ENCODE assay signal across 13 mouse cellular contexts in the genomic region with DNA sequence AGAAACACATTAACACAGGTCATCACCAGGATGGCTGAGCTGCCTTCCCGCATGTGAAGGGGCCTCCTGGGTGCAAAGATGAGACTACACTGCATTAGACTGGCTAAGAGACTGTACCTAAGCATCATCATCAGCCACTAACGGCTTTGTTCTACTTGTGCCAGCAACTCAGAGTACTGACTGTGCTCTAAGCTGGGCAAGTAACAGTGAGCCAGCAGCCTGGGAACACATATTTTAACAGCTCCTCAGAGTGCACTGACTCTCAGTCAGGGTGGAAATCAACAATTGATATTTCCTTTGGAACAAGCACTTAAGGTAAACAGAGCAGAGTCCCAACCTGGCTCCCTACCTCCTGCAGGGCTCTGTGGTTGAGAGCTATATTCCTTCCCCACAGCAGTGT. TPM values are rescaled to one million over a fixed set of nuclear protein-coding genes. Genes with fewer than 3 reads are reported as not detected.
DNase-seq lines count a peak whose midpoint lies in the region; ATAC-seq and TF ChIP-seq lines count a peak whose summit lies in the region.
"Had no signal": no experiment of that assay in that cellular context is flagged by ENCODE, and none has a peak within 500 bp of the region (broad histone marks: within the 10 kb centered on the region; RNA-seq: fewer than 3 reads in every experiment).

No protein-coding gene starts in this region.

- no peak for TF ChIP-seq EP300 in stomach, postnatal 0 days (optimal IDR thresholded peaks at IDR 0.05)

- whole genome bisulfite sequencing in neural tube, embryonic 13.5 days = 50% methylated on average over 2 of the region's 2 CpGs
- WGBS in intestine, embryonic 15.5 days = 33% methylated on average over 2 of the region's 2 CpGs
- 45% methylated on average over 2 of the region's 2 CpGs for WGBS in stomach, postnatal 0 days

- 0 out of 2 replicates have a peak overlapping the region, but pooled peaks have one; percentile 31 for H3K9ac ChIP-seq in neural tube, embryonic 13.5 days
- H3K9ac ChIP-seq in intestine, embryonic 15.5 days = no peak overlapping the region
- H3K9ac ChIP-seq in stomach, postnatal 0 days (ENCODE audit: low read length) = no peak overlapping the region
- H3K9ac ChIP-seq: forebrain, embryonic 13.5 days; liver, embryonic 14.5 days; midbrain, embryonic 13.5 days had no signal

- ATAC-seq in neural tube, embryonic 13.5 days (ENCODE audit: low read depth) = peak; percentile 26; the same call in 1 of the 2 replicates
- ATAC-seq in intestine, embryonic 15.5 days = no peak
- ATAC-seq in stomach, postnatal 0 days (ENCODE audit: low FRiP score, low TSS enrichment) = peak; percentile 38; the same call in 1 of the 2 replicates
- ATAC-seq: forebrain, embryonic 13.5 days; midbrain, embryonic 13.5 days had no signal

- H3K27ac ChIP-seq in neural tube, embryonic 13.5 days (replicated peaks) = peak overlapping the region; percentile 54
- H3K27ac ChIP-seq in intestine, embryonic 15.5 days = peak overlapping the region; percentile 64
- H3K27ac ChIP-seq in stomach, postnatal 0 days (replicated peaks) = peak overlapping the region; percentile 74
- H3K27ac ChIP-seq: forebrain, embryonic 13.5 days; liver, embryonic 14.5 days; midbrain, embryonic 13.5 days had no signal

- TF ChIP-seq CTCF in stomach, postnatal 0 days (IDR thresholded peaks at IDR 0.05; ENCODE audit: low read depth) = no peak

- H3K9me3 ChIP-seq in neural tube, embryonic 13.5 days = no peaks in the 10 kb centered on the region
- no peaks in the 10 kb centered on the region for H3K9me3 ChIP-seq in intestine, embryonic 15.5 days
- H3K9me3 ChIP-seq in stomach, postnatal 0 days (ENCODE audit: control insufficient read depth, low read length) = no peaks in the 10 kb centered on the region
- H3K9me3 ChIP-seq: forebrain, embryonic 13.5 days; midbrain, embryonic 13.5 days had no signal

- intact Hi-C loops in heart, postnatal 14 days (cut with DNase I) = no loop called here

- no peaks in the 10 kb centered on the region for H3K27me3 ChIP-seq in neural tube, embryonic 13.5 days
- no peaks in the 10 kb centered on the region for H3K27me3 ChIP-seq in intestine, embryonic 15.5 days (replicated peaks)
- no peaks in the 10 kb centered on the region for H3K27me3 ChIP-seq in stomach, postnatal 0 days (ENCODE audit: control insufficient read depth, insufficient read depth, low read length)
- H3K27me3 ChIP-seq: forebrain, embryonic 13.5 days; midbrain, embryonic 13.5 days had no signal

- H3K4me2 ChIP-seq in neural tube, embryonic 13.5 days = no peak overlapping the region
- H3K4me2 ChIP-seq in intestine, embryonic 15.5 days (replicated peaks) = no peak overlapping the region
- no peak overlapping the region for H3K4me2 ChIP-seq in stomach, postnatal 0 days (replicated peaks; ENCODE audit: low read depth)
- H3K4me2 ChIP-seq: forebrain, embryonic 13.5 days; midbrain, embryonic 13.5 days had no signal

- peak; percentile 24 for DNase-seq in heart, adult 8-10 months (ENCODE audit: low spot score)
- no peak for DNase-seq in heart, postnatal 14 days
- no peak for DNase-seq in neural tube, embryonic 10.5 days (ENCODE audit: extremely low spot score, low spot score)
- DNase-seq in stomach, postnatal 0 days (ENCODE audit: low spot score) = no peak
- DNase-seq in adrenal gland, postnatal 4 days (ENCODE audit: low spot score in 2 of 2) = no peak
- no peak for DNase-seq in right cerebral cortex, postnatal 36 days (ENCODE audit: low spot score in 2 of 2)
- DNase-seq: spleen, adult 18-20 months; thymus, postnatal 36 days had no signal

- H3K4me1 ChIP-seq in neural tube, embryonic 13.5 days (replicated peaks) = peaks cover 71% of the 10 kb centered on the region
- peaks cover 44% of the 10 kb centered on the region for H3K4me1 ChIP-seq in intestine, embryonic 15.5 days (replicated peaks)
- peaks cover 14% of the 10 kb centered on the region for H3K4me1 ChIP-seq in stomach, postnatal 0 days (replicated peaks; ENCODE audit: control insufficient read depth, insufficient read depth)

- no peak overlapping the region for H3K4me3 ChIP-seq in neural tube, embryonic 13.5 days
- no peak overlapping the region for H3K4me3 ChIP-seq in intestine, embryonic 15.5 days (replicated peaks)
- H3K4me3 ChIP-seq in stomach, postnatal 0 days (ENCODE audit: low read depth, low read length) = no peak overlapping the region
- H3K4me3 ChIP-seq: forebrain, embryonic 13.5 days; midbrain, embryonic 13.5 days had no signal

- H3K36me3 ChIP-seq in neural tube, embryonic 13.5 days = no peaks in the 10 kb centered on the region
- no peaks in the 10 kb centered on the region for H3K36me3 ChIP-seq in intestine, embryonic 15.5 days
- H3K36me3 ChIP-seq in stomach, postnatal 0 days (ENCODE audit: control insufficient read depth, insufficient read depth, low read length) = no peaks in the 10 kb centered on the region
- H3K36me3 ChIP-seq: midbrain, embryonic 13.5 days had no signal

RNA-seq across cellular contexts. Expression of gene Nxn, which starts 26.8 kb away (rescaled TPM):
- 10 to 100 TPM in 3 of 4 experiments, 1 to 10 TPM in 1; 9.8 to 13.0 (median 11.0) TPM for total RNA-seq in heart, adult 8-10 months (2022)
- total RNA-seq in heart, postnatal 14 days (2021) = 10 to 100 TPM; 15.5 to 17.4 TPM
- polyA plus RNA-seq in neural tube, embryonic 13.5 days (2015; fragmentation: Nextera tagmentation; extraction: Ambion mirVana) = 36.4 and 38.7 TPM in 2 replicates
- 31.1 and 31.2 TPM in 2 replicates for polyA plus RNA-seq in intestine, embryonic 15.5 days (2015; fragmentation: Nextera tagmentation; extraction: Ambion mirVana)
- 22.4 and 24.0 TPM in 2 replicates for polyA plus RNA-seq in stomach, postnatal 0 days (2015; fragmentation: Nextera tagmentation; extraction: Ambion mirVana)
- total RNA-seq in adrenal gland, postnatal 4 days (2021) = 10 to 100 TPM; 26.4 to 28.3 TPM

RNA-seq across cellular contexts. Expression of gene Timm22, which starts 34.6 kb away (rescaled TPM):
- 10 to 100 TPM; 32.9 to 54.5 (median 39.9) TPM for total RNA-seq in heart, adult 8-10 months (2022)
- total RNA-seq in heart, postnatal 14 days (2021) = 10 to 100 TPM; 41.3 to 46.9 TPM
- polyA plus RNA-seq in neural tube, embryonic 13.5 days (2015; fragmentation: Nextera tagmentation; extraction: Ambion mirVana) = 103 and 124 TPM in 2 replicates
- polyA plus RNA-seq in intestine, embryonic 15.5 days (2015; fragmentation: Nextera tagmentation; extraction: Ambion mirVana) = 87.2 and 103 TPM in 2 replicates
- polyA plus RNA-seq in stomach, postnatal 0 days (2015; fragmentation: Nextera tagmentation; extraction: Ambion mirVana) = 75.7 and 82.1 TPM in 2 replicates
- total RNA-seq in adrenal gland, postnatal 4 days (2021) = 10 to 100 TPM; 46.5 to 52.9 TPM
